Mouse (Mus musculus): ENCODE results near the gene Smarcd3. TPM values are rescaled to one million over a fixed set of nuclear protein-coding genes. Genes with fewer than 3 reads are reported as not detected.
"Not testable (repeated sequence)": the region's sequence is repeated elsewhere in the genome, so short reads cannot be mapped to it uniquely, and the experiment has no call there.

Smarcd3 gene
- polyA plus RNA-seq, 1 experiment, result 1.5 TPM

DNA sequence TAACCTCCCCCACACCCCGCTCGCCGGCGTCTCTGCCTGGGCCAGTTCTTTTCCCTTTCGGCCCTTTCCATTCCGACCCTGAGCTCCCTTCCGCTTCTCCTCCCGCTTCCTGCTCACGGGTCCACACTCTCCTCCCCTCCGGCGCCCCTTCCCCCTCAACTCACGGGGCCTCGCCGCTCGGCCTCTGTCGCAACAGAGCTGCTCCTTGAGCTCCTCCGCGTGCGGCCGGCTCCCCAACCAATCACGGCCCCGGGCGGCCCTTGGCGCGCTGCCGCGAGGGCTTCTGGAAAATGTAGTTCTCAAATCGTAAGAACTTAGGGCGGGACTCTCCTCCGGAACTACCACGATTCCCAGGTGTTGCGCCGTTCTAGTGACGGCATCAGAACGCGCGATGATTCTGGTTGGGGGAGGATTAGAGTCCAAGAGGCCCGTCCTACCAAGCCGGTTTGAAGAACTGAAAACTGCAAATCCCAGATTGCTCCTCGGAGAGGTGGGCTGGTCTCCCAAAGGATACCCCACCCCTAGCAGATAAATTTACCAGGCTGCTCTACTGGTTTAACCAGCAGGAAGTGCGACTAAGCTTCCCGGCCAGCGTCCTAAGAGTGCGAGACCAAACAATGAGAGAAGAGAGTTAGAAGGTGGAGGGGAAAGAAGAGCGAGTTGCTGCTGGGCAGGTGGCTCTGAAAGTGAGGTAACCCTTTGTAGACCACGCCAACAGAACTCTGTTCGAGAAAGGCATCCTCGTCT lies 46.9 kb downstream of the Smarcd3 start, which contains the start of gene Abcf2:
TSS of gene Abcf2 (minus strand) at position 285 of the 747 bp plus-strand sequence.
- Histone ChIP-seq H3K9me3 (replicated peaks; ENCODE audit: control insufficient read depth, insufficient read depth, low read length, poor library complexity, severe bottlenecking) (no peaks in the 10 kb centered on the region), H3K4me3 (ENCODE audit: low read depth, low read length) (peak within 1 kb of the TSS; percentile 96), H3K9ac (ENCODE audit: low read depth, poor library complexity, severe bottlenecking) (peak within 1 kb of the TSS; percentile 92), H3K36me3 (ENCODE audit: control insufficient read depth, insufficient read depth, low read length, poor library complexity, severe bottlenecking) (peaks cover 33% of the 10 kb centered on the region), H3K27ac (ENCODE audit: insufficient read depth, low read length) (peak within 1 kb of the TSS; percentile 65), H3K4me1 (ENCODE audit: control insufficient read depth, insufficient read depth, low read length) (no peaks in the 10 kb centered on the region), H3K27me3 (ENCODE audit: control insufficient read depth, insufficient read depth, low read length, poor library complexity, severe bottlenecking) (no peaks in the 10 kb centered on the region)
- TF ChIP-seq CTCF (IDR thresholded peaks at IDR 0.05; ENCODE audit: low read depth, low read length) (no peak), POLR2A (IDR thresholded peaks at IDR 0.05; ENCODE audit: insufficient read depth, low read length) (peak; percentile 95)

DNA sequence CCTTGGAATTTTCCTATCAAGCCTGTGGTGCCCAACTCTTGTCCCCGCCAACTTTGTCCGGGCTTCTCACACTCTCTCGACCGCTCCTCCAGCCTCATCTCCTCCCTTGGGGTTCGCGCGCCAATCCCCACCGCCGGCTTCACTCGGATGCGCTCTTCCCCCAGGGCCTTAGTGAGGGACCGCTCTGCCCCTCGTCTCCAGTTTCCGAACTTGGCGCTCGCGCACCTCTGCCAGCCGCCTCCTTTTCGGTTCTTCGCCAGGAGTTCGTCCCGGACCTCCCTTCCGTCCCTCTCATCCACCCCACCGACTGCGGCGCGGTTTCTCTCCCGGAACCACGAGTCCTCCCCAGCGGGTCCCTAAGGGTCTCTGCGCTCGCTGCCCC lies 47.4 kb downstream of the Smarcd3 start:
- H3K27ac ChIP-seq (ENCODE audit: insufficient read depth, low read length), result no peak overlapping the region

DNA sequence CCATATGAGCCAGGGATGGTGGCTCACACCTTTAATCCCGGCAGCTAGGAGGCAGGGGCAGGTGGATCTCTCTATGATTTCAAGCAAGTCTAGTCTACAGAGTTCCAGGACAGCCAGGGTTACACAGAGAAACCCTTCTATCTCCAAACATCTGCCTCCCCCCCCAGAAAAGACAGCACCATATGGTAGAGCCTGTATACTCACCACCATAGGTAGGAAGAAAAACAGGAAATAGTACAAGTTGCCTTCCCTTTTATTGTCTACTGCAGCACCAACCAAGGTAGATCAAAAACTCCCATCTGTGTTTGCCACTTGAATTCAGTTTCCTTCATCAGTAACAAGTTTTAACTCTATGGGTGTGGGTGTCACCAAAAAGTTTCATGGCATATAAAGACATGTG lies 48.3 kb downstream of the Smarcd3 start:
- no peak for TF ChIP-seq POLR2A (IDR thresholded peaks at IDR 0.05; ENCODE audit: insufficient read depth, low read length)
- no peak for TF ChIP-seq CTCF (IDR thresholded peaks at IDR 0.05; ENCODE audit: low read depth, low read length)
- TF ChIP-seq EP300 (IDR thresholded peaks at IDR 0.05; ENCODE audit: insufficient read depth, low read depth, low read length), result no peak
- Histone ChIP-seq H3K27ac (ENCODE audit: insufficient read depth, low read length) (no peak overlapping the region), H3K36me3 (ENCODE audit: control insufficient read depth, insufficient read depth, low read length, poor library complexity, severe bottlenecking) (peaks cover 46% of the 10 kb centered on the region), H3K4me3 (ENCODE audit: low read depth, low read length) (no peak overlapping the region), H3K4me1 (ENCODE audit: control insufficient read depth, insufficient read depth, low read length) (no peaks in the 10 kb centered on the region), H3K27me3 (ENCODE audit: control insufficient read depth, insufficient read depth, low read length, poor library complexity, severe bottlenecking) (no peaks in the 10 kb centered on the region), H3K9me3 (replicated peaks; ENCODE audit: control insufficient read depth, insufficient read depth, low read length, poor library complexity, severe bottlenecking) (no peaks in the 10 kb centered on the region), H3K9ac (ENCODE audit: low read depth, poor library complexity, severe bottlenecking) (peak overlapping the region; percentile 92; the same call in 1 of the 2 replicates)

More for the DNA sequence above, 47.4 kb downstream of the Smarcd3 start:
- TF ChIP-seq POLR2A (IDR thresholded peaks at IDR 0.05; ENCODE audit: insufficient read depth, low read length) (no peak), CTCF (IDR thresholded peaks at IDR 0.05; ENCODE audit: low read depth, low read length) (no peak), EP300 (IDR thresholded peaks at IDR 0.05; ENCODE audit: insufficient read depth, low read depth, low read length) (no peak)
- peak overlapping the region; percentile 92 for H3K9ac ChIP-seq (ENCODE audit: low read depth, poor library complexity, severe bottlenecking)
- H3K27me3 ChIP-seq (ENCODE audit: control insufficient read depth, insufficient read depth, low read length, poor library complexity, severe bottlenecking), result no peaks in the 10 kb centered on the region
- no peaks in the 10 kb centered on the region for H3K4me1 ChIP-seq (ENCODE audit: control insufficient read depth, insufficient read depth, low read length)
- H3K36me3 ChIP-seq (ENCODE audit: control insufficient read depth, insufficient read depth, low read length, poor library complexity, severe bottlenecking), result peaks cover 38% of the 10 kb centered on the region
- H3K9me3 ChIP-seq (replicated peaks; ENCODE audit: control insufficient read depth, insufficient read depth, low read length, poor library complexity, severe bottlenecking), result no peaks in the 10 kb centered on the region
- H3K4me3 ChIP-seq (ENCODE audit: low read depth, low read length), result peak overlapping the region; percentile 85

DNA sequence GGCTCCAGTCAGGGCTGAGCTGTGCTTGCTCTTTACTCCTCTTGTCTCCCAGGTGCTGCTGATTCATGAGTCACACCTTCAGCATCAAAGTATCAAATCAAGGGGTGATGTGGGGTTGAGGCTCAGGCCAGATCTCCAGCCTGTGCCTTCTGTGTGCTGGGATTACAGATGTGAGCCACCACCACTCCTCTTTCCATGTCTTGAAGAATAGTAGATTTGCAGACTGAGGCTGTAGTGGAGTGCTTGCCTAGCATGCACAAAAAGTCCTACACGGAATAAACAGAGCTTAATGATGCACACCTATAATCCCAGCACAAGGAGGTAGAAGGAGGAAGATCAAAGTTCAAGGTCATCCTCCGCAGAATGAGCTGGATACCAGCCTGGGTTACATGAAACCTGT lies 67.5 kb downstream of the Smarcd3 start, which contains the start of gene 4931409K22Rik:
TSS of gene 4931409K22Rik (minus strand) at position 101 of the 400 bp plus-strand sequence.
- no peaks in the 10 kb centered on the region for H3K9me3 ChIP-seq (replicated peaks; ENCODE audit: control insufficient read depth, insufficient read depth, low read length, poor library complexity, severe bottlenecking)
- no peak within 1 kb of the TSS for H3K4me3 ChIP-seq (ENCODE audit: low read depth, low read length)
- TF ChIP-seq EP300 (IDR thresholded peaks at IDR 0.05; ENCODE audit: insufficient read depth, low read depth, low read length) (no peak), POLR2A (IDR thresholded peaks at IDR 0.05; ENCODE audit: insufficient read depth, low read length) (no peak), CTCF (IDR thresholded peaks at IDR 0.05; ENCODE audit: low read depth, low read length) (no peak)
- no peak within 1 kb of the TSS for H3K27ac ChIP-seq (ENCODE audit: insufficient read depth, low read length)
- no peak within 1 kb of the TSS for H3K9ac ChIP-seq (ENCODE audit: low read depth, poor library complexity, severe bottlenecking)
- no peaks in the 10 kb centered on the region for H3K27me3 ChIP-seq (ENCODE audit: control insufficient read depth, insufficient read depth, low read length, poor library complexity, severe bottlenecking)
- H3K4me1 ChIP-seq (ENCODE audit: control insufficient read depth, insufficient read depth, low read length), result no peaks in the 10 kb centered on the region
- H3K36me3 ChIP-seq (ENCODE audit: control insufficient read depth, insufficient read depth, low read length, poor library complexity, severe bottlenecking), result no peaks in the 10 kb centered on the region

DNA sequence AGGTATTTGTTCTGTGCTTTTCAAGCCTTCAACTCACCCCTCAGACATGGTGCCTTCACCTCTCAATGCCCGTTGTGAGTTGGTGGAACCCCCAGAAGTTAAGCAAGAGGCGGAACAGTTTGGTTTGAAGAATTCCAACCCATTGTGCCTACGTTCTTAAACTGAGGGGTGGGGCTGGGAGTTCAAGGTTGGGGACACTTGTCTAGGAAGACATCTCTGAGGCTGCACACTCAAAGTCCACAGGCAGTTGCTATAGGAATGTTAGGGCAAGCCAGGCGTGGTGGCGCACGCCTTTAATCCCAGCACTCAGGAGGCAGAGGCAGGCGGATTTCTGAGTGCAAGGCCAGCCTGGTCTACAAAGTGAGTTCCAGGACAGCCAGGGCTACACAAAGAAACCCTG lies 68.9 kb downstream of the Smarcd3 start:
- not testable (repeated sequence) for H3K27ac ChIP-seq (ENCODE audit: insufficient read depth, low read length); H3K27me3 ChIP-seq (ENCODE audit: control insufficient read depth, insufficient read depth, low read length, poor library complexity, severe bottlenecking); H3K36me3 ChIP-seq (ENCODE audit: control insufficient read depth, insufficient read depth, low read length, poor library complexity, severe bottlenecking); H3K9ac ChIP-seq (ENCODE audit: low read depth, poor library complexity, severe bottlenecking); H3K9me3 ChIP-seq (replicated peaks; ENCODE audit: control insufficient read depth, insufficient read depth, low read length, poor library complexity, severe bottlenecking); H3K4me3 ChIP-seq (ENCODE audit: low read depth, low read length); H3K4me1 ChIP-seq (ENCODE audit: control insufficient read depth, insufficient read depth, low read length)

DNA sequence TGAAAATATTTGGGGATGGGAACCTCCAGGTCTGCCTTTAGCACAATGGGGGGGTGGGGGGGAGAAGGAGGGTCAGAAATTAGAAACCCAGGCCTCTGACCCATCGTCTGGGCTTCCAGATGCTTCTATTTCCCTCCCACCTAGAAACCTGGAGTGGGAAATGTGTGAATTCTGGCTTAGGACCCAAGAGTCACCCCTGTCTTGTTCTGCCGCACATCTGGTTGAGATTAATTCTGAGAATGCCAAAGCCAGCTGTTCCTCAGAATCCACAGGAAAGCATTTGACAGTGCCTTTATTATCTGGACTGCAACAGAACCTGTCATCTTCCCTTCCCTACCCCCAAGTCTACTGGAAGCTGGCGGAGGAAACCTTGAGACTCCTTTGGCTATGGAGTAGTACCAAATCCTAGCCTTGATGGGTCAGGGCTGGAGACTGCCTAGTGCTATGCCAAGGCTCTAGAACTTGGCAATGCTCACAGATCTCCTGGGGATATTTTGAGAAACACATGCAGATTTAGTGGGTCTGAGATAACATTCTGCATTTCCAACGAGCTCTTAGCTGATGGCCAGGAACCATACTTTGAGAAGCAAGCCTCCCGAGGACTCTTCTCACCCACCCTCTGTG lies 70.5 kb downstream of the Smarcd3 start:
- Histone ChIP-seq H3K4me3 (ENCODE audit: low read depth, low read length) (no peak overlapping the region), H3K9ac (ENCODE audit: low read depth, poor library complexity, severe bottlenecking) (no peak overlapping the region), H3K27me3 (ENCODE audit: control insufficient read depth, insufficient read depth, low read length, poor library complexity, severe bottlenecking) (no peaks in the 10 kb centered on the region), H3K4me1 (ENCODE audit: control insufficient read depth, insufficient read depth, low read length) (peaks cover 4% of the 10 kb centered on the region), H3K36me3 (ENCODE audit: control insufficient read depth, insufficient read depth, low read length, poor library complexity, severe bottlenecking) (no peaks in the 10 kb centered on the region), H3K27ac (ENCODE audit: insufficient read depth, low read length) (no peak overlapping the region), H3K9me3 (replicated peaks; ENCODE audit: control insufficient read depth, insufficient read depth, low read length, poor library complexity, severe bottlenecking) (no peaks in the 10 kb centered on the region)
- no peak for TF ChIP-seq CTCF (IDR thresholded peaks at IDR 0.05; ENCODE audit: low read depth, low read length)
- TF ChIP-seq EP300 (IDR thresholded peaks at IDR 0.05; ENCODE audit: insufficient read depth, low read depth, low read length), result no peak
- no peak for TF ChIP-seq POLR2A (IDR thresholded peaks at IDR 0.05; ENCODE audit: insufficient read depth, low read length)

All from ES-Bruce4 (cell line).